Mouse (Mus musculus) embryonic facial prominence, embryonic 15.5 days (tissue): ENCODE measurements around the gene Syngr4. TPM values are rescaled to one million over a fixed set of nuclear protein-coding genes. Genes with fewer than 3 reads are reported as not detected.
"Not testable (repeated sequence)": the region's sequence is repeated elsewhere in the genome, so short reads cannot be mapped to it uniquely, and the experiment has no call there.

Experiments
- ATAC-seq: fragments of 200-750 bp; cut with Nextera tagmentation; 2 replicates; pipeline ENCODE4 v1.8.0; 2017; ENCODE audit warnings: low read depth, moderate TSS enrichment; ENCODE audit not compliant: insufficient number of reproducible peaks, low FRiP score, low TSS enrichment
- H3K27ac ChIP-seq: fragments of 300-500 bp; sonication (generic); replicated peaks from 2 replicates; pipeline ENCODE4 v1.5.1; 2015; ENCODE audit warnings: mild to moderate bottlenecking, inconsistent platforms
- H3K27me3 ChIP-seq: fragments of 300-500 bp; sonication (generic); 2 replicates; pipeline ENCODE4 v1.6.1; 2015; ENCODE audit warnings: inconsistent platforms
- H3K36me3 ChIP-seq: fragments of 300-500 bp; sonication (generic); 2 replicates; pipeline ENCODE4 v1.6.1; 2015; ENCODE audit warnings: mild to moderate bottlenecking, inconsistent platforms
- H3K4me1 ChIP-seq: fragments of 300-500 bp; sonication (generic); 2 replicates; pipeline ENCODE4 v1.6.1; 2015; ENCODE audit warnings: inconsistent platforms
- H3K4me2 ChIP-seq: fragments of 300-500 bp; sonication (generic); replicated peaks from 2 replicates; pipeline ENCODE4 v1.6.1; 2015; ENCODE audit warnings: mild to moderate bottlenecking, inconsistent platforms
- H3K4me3 ChIP-seq: fragments of 300-500 bp; sonication (generic); replicated peaks from 2 replicates; pipeline ENCODE4 v1.5.1; 2015; ENCODE audit warnings: mild to moderate bottlenecking, inconsistent platforms
- H3K9ac ChIP-seq: fragments of 300-500 bp; sonication (generic); 2 replicates; pipeline ENCODE4 v1.6.1; 2015; ENCODE audit warnings: inconsistent platforms
- H3K9me3 ChIP-seq: fragments of 300-500 bp; sonication (generic); replicated peaks from 2 replicates; pipeline ENCODE4 v1.6.1; 2016; ENCODE audit warnings: inconsistent platforms
- WGBS: fragments of 180-500 bp; shearing (Covaris S2); methylation state at CpG from one replicate; pipeline ENCODE4 v1.1.7; 2015; 5-methylcytosine and 5-hydroxymethylcytosine counted together
- polyA plus RNA-seq: library from polyadenylated mRNA; unstranded; fragments of >200 nt; fragmentation: Nextera tagmentation; extraction: Ambion mirVana; gene quantifications from 2 replicates; pipeline ENCODE4 v1.2.1, GENCODE M21; 2015

The Syngr4 gene
- polyA plus RNA-seq, 1 experiment from 2014 or later = 0.40 TPM

DNA sequence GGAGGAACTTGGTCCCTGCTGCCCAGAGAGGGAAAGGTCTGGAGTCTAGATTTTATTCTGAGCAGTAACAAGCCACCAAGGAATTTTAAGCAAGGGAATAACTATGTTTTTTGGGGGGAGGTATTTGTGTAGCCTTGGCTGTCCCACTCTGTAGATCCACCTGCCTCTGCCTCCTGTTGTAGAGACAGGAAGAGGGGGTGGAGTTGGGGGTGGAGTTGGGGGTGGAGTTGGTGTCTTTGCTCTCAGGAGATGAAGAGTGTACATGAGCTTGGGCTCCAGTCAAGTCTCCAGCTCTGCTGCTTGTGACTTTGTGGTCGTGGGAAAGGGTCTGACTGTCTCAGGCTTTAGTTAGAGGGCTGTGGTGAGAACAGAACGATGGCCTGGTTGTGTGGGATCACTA, 15.5 kb downstream of the Syngr4 start:
- no peaks in the 10 kb centered on the region for H3K9me3 ChIP-seq
- no peak overlapping the region for H3K4me3 ChIP-seq
- 90% methylated on average over 2 of the region's 2 CpGs for WGBS
- H3K4me2 ChIP-seq = no peak overlapping the region
- no peak overlapping the region for H3K27ac ChIP-seq
- H3K4me1 ChIP-seq = no peaks in the 10 kb centered on the region
- H3K27me3 ChIP-seq = no peaks in the 10 kb centered on the region
- peaks cover 94% of the 10 kb centered on the region for H3K36me3 ChIP-seq
- H3K9ac ChIP-seq = no peak overlapping the region
- no peak for ATAC-seq

DNA sequence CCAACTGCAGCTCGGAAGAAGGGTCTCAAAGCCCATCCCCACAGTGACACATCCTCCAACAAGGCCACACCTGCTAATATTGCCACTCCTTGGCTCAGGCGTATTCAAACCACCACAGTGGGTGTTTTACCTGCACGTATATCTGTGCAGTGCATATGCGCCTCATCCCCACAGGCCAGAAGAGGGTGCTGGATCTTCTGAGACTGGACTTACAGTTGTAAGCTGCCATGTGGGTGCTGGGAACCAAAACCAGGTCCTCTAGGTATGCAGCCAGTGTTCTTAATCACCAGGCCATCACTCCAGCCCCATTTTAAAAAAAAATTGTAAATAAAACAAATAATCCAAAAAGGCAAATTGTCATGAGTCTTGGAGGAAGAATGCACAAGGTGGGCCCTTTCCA, 16.0 kb downstream of the Syngr4 start:
- peaks cover 97% of the 10 kb centered on the region for H3K36me3 ChIP-seq
- no peak overlapping the region for H3K27ac ChIP-seq
- WGBS = 96% methylated on average over 4 of the region's 4 CpGs
- ATAC-seq = no peak
- no peaks in the 10 kb centered on the region for H3K27me3 ChIP-seq
- no peak overlapping the region for H3K9ac ChIP-seq
- no peaks in the 10 kb centered on the region for H3K4me1 ChIP-seq
- no peak overlapping the region for H3K4me3 ChIP-seq
- no peak overlapping the region for H3K4me2 ChIP-seq
- H3K9me3 ChIP-seq = no peaks in the 10 kb centered on the region

DNA sequence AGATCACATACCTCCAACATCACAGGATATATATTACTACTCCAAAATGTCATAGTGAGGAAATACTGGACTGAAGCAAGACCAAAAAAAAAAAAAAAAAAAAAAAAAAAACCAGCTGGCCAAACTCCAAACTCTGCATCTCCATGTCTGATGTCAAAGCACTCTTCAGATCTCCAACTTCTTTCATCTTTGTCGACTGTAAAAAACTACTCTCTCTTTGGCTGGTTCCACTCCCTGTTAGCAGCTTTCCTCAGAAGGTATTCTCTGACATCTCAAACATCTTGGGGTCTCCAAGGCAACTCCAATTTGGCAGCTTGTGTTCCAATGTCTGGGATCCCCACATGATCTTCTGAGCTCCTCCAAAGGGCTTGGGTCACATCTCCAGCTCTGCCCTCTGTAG, 18.2 kb downstream of the Syngr4 start, which contains the start of gene Grin2d:
TSS of gene Grin2d (minus strand) at position 101 of the 400 bp plus-strand sequence.
- H3K4me3 ChIP-seq, H3K27me3 ChIP-seq, H3K27ac ChIP-seq, H3K9ac ChIP-seq, H3K9me3 ChIP-seq, ATAC-seq, H3K4me2 ChIP-seq: not testable (repeated sequence)
- peaks cover 17% of the 10 kb centered on the region for H3K4me1 ChIP-seq
- peaks cover 92% of the 10 kb centered on the region for H3K36me3 ChIP-seq
- 93% methylated on average over 1 of the region's 1 CpGs for WGBS

DNA sequence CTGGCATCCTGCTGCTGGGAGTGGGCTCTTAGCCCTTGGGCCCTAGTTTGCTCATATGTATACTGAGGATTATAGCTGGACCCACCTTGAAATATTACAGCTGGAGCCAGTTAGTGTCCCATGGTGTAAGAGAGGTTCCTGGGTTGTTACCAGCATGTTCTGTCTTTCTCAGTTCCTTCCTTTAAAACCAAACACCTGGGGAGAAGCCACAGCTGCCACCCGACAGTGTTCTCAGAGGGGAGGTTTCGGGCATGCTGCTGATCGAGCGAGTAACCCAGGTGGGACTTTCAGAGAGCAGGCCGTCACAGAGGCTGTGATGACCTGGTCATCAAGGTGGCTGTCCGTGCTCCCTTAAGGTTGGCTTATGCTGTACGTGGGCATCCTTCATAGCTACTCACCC, 19.6 kb downstream of the Syngr4 start:
- no peaks in the 10 kb centered on the region for H3K27me3 ChIP-seq
- peaks cover 17% of the 10 kb centered on the region for H3K4me1 ChIP-seq
- no peak overlapping the region for H3K27ac ChIP-seq
- ATAC-seq = no peak
- peaks cover 78% of the 10 kb centered on the region for H3K36me3 ChIP-seq
- H3K9ac ChIP-seq = no peak overlapping the region
- H3K4me3 ChIP-seq = no peak overlapping the region
- 95% methylated on average over 7 of the region's 7 CpGs for WGBS
- no peaks in the 10 kb centered on the region for H3K9me3 ChIP-seq
- H3K4me2 ChIP-seq = no peak overlapping the region

DNA sequence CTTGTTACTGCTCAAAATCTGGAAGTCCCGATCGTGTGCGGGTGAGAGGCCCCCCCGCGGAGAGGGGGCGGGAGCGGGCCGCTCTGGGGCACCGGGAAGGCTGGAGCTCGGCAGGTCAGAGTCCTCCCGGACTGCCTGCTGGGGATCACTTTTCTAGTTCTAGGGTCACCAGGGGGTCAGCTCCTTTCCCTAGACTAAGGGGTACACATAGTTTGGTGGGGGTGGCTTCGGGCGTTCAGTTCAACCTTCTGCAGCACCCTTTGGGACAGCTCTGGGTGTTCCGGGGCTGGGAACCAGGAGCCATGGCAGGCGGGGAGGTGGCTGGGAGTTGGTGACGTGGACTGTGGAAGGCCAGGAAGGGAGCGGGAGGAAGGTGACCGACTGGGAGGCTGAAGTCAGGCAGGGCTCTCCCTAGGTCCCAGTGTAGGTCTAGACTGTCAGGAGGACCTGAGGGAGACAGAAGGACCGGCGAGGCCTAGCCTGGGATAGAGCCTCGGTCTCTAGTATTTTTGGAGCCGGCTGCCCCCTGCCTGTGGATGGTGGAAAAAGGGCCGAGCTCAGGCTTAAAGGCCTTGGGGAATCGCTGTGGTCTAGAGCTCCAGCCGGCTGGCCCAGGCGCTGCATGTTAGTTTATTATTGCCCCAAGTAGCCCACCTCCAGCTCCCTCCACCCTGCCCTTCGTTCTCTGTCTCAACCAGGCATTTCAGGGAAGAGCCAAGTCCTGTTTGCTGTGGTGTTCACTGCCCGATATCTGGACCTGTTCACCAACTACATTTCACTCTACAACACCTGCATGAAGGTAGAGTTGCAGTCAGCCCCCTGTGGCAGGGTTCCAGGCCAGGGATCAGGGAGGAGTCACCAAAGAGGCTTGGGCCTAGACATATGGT, 23.2 kb downstream of the Syngr4 start:
- peaks cover 22% of the 10 kb centered on the region for H3K27me3 ChIP-seq
- H3K36me3 ChIP-seq = peaks cover 43% of the 10 kb centered on the region
- WGBS = 3% methylated on average over 28 of the region's 28 CpGs
- peak; percentile 25 for ATAC-seq
- H3K27ac ChIP-seq = peak overlapping the region; percentile 93
- H3K9ac ChIP-seq = peak overlapping the region; percentile 97
- no peaks in the 10 kb centered on the region for H3K9me3 ChIP-seq
- peaks cover 44% of the 10 kb centered on the region for H3K4me1 ChIP-seq
- peak overlapping the region; percentile 80 for H3K4me2 ChIP-seq
- H3K4me3 ChIP-seq = peak overlapping the region; percentile 81

DNA sequence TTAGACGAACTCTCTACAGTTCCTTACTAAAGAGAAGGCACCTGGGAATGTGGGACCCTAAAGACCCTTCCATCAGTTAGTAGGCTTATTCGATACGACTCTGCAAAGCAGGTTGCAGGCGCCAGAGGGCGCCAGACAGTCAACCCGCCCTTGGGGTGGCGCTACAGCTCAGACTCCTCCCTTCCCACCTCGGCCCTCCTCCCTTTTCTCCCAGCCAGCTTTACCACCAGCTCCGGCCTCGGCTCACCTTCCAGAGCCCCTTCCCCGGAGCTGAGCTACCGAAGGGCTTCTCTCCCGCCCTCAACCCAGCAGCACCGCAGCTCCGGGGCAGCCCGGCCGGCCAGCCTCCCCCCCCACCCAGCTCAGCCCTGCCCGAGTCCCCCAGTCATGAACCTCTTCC, 23.9 kb downstream of the Syngr4 start, which contains the start of gene Kdelr1:
TSS of gene Kdelr1 (plus strand) at position 149 of the 400 bp plus-strand sequence.
- peak; percentile 82 for ATAC-seq
- Histone ChIP-seq H3K27me3 (peaks cover 28% of the 10 kb centered on the region), H3K4me2 (peak within 1 kb of the TSS; percentile 80), H3K4me3 (peak within 1 kb of the TSS; percentile 81), H3K27ac (peak within 1 kb of the TSS; percentile 93), H3K36me3 (peaks cover 38% of the 10 kb centered on the region), H3K4me1 (peaks cover 51% of the 10 kb centered on the region), H3K9me3 (no peaks in the 10 kb centered on the region), H3K9ac (peak within 1 kb of the TSS; percentile 97)
- under 1% methylated on average over 18 of the region's 18 CpGs for WGBS

DNA sequence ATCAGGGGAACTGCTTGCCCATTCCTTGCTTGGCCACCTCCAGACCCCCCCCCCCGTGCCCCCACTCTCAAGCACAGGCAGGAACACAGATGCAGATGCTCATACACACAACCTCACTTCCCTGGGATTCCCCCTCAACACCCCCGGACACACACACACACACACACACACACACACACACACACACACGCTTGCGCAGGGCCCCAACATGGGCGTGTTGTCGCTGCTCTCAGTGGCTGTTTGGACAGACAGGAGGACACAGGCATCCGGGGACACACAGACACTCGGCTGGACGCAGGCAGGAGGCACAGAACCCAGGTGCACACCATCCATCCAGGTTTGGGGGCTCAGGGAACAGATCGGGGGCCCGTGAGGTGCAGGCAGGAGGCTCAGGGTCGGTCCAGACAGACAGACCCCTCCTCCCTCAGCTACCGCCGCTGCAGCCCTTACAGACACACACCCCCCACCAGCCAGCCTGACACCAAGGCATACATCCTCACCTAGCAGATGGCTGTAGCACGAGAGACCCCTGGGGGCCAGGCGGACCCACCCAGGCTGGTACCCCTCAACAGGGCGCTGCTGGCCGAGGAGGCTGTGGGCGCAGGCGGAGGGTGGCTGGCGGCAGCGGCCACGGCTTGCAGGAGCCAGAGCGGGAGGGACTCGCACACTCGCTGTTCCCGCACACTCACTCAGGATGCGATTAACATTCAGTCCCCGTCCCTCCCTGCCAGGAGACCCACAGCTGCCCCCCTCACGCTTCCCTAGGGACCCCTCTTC, 26.0 kb downstream of the Syngr4 start:
- H3K9me3 ChIP-seq = no peaks in the 10 kb centered on the region
- ATAC-seq = no peak
- WGBS = 2% methylated on average over 30 of the region's 30 CpGs
- peaks cover 17% of the 10 kb centered on the region for H3K36me3 ChIP-seq
- no peak overlapping the region for H3K27ac ChIP-seq
- H3K4me2 ChIP-seq = peak overlapping the region; percentile 63
- peak overlapping the region; percentile 36 for H3K4me3 ChIP-seq
- H3K4me1 ChIP-seq = peaks cover 61% of the 10 kb centered on the region
- H3K27me3 ChIP-seq = peaks cover 28% of the 10 kb centered on the region
- peak overlapping the region; percentile 28 for H3K9ac ChIP-seq

DNA sequence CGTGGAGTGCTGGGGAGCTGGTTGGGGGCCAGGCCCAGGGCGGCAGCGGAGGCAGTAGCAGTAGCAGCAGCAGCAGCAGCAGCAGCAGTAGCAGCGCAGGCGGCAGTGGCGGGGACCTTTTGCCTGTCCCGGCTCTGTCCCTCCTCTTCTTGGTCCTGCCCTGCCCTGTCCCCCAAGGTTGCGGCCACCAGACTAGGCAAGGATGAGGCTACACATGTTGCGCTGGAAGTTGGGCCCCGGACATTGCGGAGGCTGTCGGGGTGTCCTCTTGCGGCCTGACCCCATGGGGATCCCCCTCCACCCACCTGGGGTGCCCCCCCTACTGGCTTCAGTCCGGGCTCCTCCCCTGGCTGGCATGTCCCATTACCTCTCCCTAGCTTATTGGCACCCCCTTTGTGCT, 26.7 kb downstream of the Syngr4 start:
- peak overlapping the region; percentile 36 for H3K4me3 ChIP-seq
- H3K4me2 ChIP-seq = peak overlapping the region; percentile 63
- no peaks in the 10 kb centered on the region for H3K9me3 ChIP-seq
- 5% methylated on average over 14 of the region's 14 CpGs for WGBS
- ATAC-seq = no peak
- H3K27me3 ChIP-seq = peaks cover 28% of the 10 kb centered on the region
- peaks cover 57% of the 10 kb centered on the region for H3K4me1 ChIP-seq
- peaks cover 10% of the 10 kb centered on the region for H3K36me3 ChIP-seq
- H3K9ac ChIP-seq = 0 out of 2 replicates have a peak overlapping the region, but pooled peaks have one; percentile 9
- no peak overlapping the region for H3K27ac ChIP-seq

DNA sequence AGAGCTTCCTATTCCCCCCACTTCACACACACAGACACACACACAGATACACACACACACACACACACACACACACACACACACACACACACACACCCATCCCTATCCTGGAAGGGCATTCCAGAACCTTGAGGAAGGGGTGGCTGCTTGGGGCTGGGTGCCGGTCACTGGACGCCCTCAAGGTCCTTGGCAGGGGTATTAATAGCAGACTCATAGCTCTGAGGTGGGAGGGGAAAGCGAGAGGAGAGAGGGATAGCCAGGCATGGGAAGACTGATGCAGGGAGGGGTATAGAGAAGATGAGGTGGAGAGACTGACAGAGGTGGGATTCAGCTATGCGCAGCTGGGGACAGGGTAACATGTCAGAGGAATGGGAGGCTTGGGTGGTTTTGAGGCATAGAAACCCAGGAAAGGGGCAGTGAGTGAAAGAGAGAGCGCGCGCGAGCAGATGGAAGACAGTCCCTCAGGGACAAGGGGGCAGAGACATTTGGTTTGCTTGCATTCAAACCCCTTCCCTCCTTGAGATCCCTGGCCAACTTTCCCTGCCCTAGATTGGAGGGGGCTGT, 27.3 kb downstream of the Syngr4 start:
- Histone ChIP-seq H3K4me3 (peak overlapping the region; percentile 36), H3K4me1 (peaks cover 54% of the 10 kb centered on the region), H3K9me3 (no peaks in the 10 kb centered on the region), H3K4me2 (peak overlapping the region; percentile 63), H3K27ac (no peak overlapping the region), H3K27me3 (peaks cover 28% of the 10 kb centered on the region), H3K9ac (0 out of 2 replicates have a peak overlapping the region, but pooled peaks have one; percentile 9), H3K36me3 (peaks cover 4% of the 10 kb centered on the region; the same call in 1 of the 2 replicates)
- WGBS = 12% methylated on average over 8 of the region's 8 CpGs
- ATAC-seq = no peak

DNA sequence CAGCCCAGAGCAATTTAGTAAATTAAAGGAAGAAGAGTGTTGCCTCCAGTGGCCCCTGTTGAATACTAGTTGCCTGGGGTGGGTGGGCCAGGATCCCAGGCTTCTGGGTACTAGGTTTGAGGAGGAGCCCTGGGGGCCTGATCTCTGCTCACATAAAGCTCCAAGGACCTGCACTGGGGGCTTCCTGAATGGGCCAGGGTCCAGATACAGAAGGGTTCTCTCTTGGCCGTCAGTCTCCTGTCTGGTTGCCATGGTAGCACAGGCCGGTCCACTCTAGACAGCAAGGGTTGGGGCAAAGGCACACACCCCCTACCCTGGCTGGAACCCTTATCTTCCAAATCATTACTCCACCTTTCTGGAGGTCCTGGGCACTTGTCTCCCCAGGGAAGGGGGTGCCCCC, 28.6 kb downstream of the Syngr4 start:
- no peaks in the 10 kb centered on the region for H3K9me3 ChIP-seq
- no peak overlapping the region; the same call in 1 of the 2 replicates for H3K4me2 ChIP-seq
- H3K36me3 ChIP-seq = no peaks in the 10 kb centered on the region
- no peak overlapping the region for H3K4me3 ChIP-seq
- no peak overlapping the region for H3K9ac ChIP-seq
- peaks cover 47% of the 10 kb centered on the region for H3K4me1 ChIP-seq
- 37% methylated on average over 2 of the region's 2 CpGs for WGBS
- H3K27ac ChIP-seq = no peak overlapping the region
- no peak for ATAC-seq
- peaks cover 28% of the 10 kb centered on the region for H3K27me3 ChIP-seq
